Mouse (Mus musculus) layer of hippocampus, postnatal 14 days (tissue): ENCODE measurements around the gene Atp4b. TPM values are rescaled to one million over a fixed set of nuclear protein-coding genes. Genes with fewer than 3 reads are reported as not detected.
"Not testable (repeated sequence)": the region's sequence is repeated elsewhere in the genome, so short reads cannot be mapped to it uniquely, and the experiment has no call there.

Experiments
- DNase-seq, 2 experiments: peaks; one replicate each; pipeline ENCODE4 v3.0.0; 2021 to 2022; ENCODE audit warnings: low spot score in 2 of 2, mixed read lengths in 1 of 2
- total RNA-seq, 2 experiments: library from RNA; stranded (reverse); gene quantifications; 2 replicates each; pipeline ENCODE4 v1.2.3; 2021

Atp4b gene
- total RNA-seq, 2 experiments from 2014 or later, result not detected

- no peak for DNase-seq
Observed at GRCm38 (mm10) chr8:13382999-13383398, 13.6 kb downstream of the Atp4b start.

GRCm38 (mm10) chr8:13382536-13382935 lies 14.1 kb downstream of the Atp4b start:
- no peak for DNase-seq

- DNase-seq, result no peak
Observed at GRCm38 (mm10) chr8:13381630-13382029, 15.0 kb downstream of the Atp4b start.

GRCm38 (mm10) chr8:13373151-13373662 lies 23.4 kb downstream of the Atp4b start:
- DNase-seq, result no peak

GRCm38 (mm10) chr8:13361865-13362264 lies 34.8 kb downstream of the Atp4b start:
- DNase-seq, result no peak

GRCm38 (mm10) chr8:13360213-13360612 lies 36.4 kb downstream of the Atp4b start:
- no peak for DNase-seq

- no peak for DNase-seq
Observed at GRCm38 (mm10) chr8:13356681-13357080, 39.9 kb downstream of the Atp4b start.

GRCm38 (mm10) chr8:13356221-13356620 lies 40.4 kb downstream of the Atp4b start:
- no peak for DNase-seq

GRCm38 (mm10) chr8:13353883-13354282 lies 42.7 kb downstream of the Atp4b start:
- DNase-seq, result no peak

- DNase-seq, result no peak
Observed at GRCm38 (mm10) chr8:13353155-13353833, 43.3 kb downstream of the Atp4b start.

GRCm38 (mm10) chr8:13352601-13353000 lies 44.0 kb downstream of the Atp4b start:
- DNase-seq, result no peak

- DNase-seq, result no peak
Observed at GRCm38 (mm10) chr8:13351593-13351992, 45.0 kb downstream of the Atp4b start.

- no peak for DNase-seq
Observed at GRCm38 (mm10) chr8:13350052-13350451, 46.6 kb downstream of the Atp4b start.

GRCm38 (mm10) chr8:13343134-13343533 lies 53.5 kb downstream of the Atp4b start:
- no peak for DNase-seq

- no peak for DNase-seq
Observed at GRCm38 (mm10) chr8:13342340-13342739, 54.3 kb downstream of the Atp4b start.

GRCm38 (mm10) chr8:13340650-13341049 lies 56.0 kb downstream of the Atp4b start:
- DNase-seq, result no peak

GRCm38 (mm10) chr8:13339646-13339990 lies 57.0 kb downstream of the Atp4b start:
- DNase-seq, result no peak

- no peak for DNase-seq
Observed at GRCm38 (mm10) chr8:13338901-13339645, 57.6 kb downstream of the Atp4b start.

GRCm38 (mm10) chr8:13338255-13338860 lies 58.3 kb downstream of the Atp4b start, which contains the start of gene Tfdp1:
TSS of gene Tfdp1 (plus strand) at chr8:13338751.
- DNase-seq, result peak; percentile 68 to 82

GRCm38 (mm10) chr8:13337678-13338077 lies 58.9 kb downstream of the Atp4b start:
- no peak for DNase-seq

- not testable (repeated sequence) for DNase-seq
Observed at GRCm38 (mm10) chr8:13337245-13337644, 59.4 kb downstream of the Atp4b start.
